Mouse (Mus musculus) myocyte (in vitro differentiated cells): Measurements from ENCODE around the gene Sbpl.
"Not testable (repeated sequence)": the region's sequence is repeated elsewhere in the genome, so short reads cannot be mapped to it uniquely, and the experiment has no call there.

Source experiments
- CEBPB ChIP-seq: IDR thresholded peaks from 2 replicates; pipeline ENCODE4 v1.6.1; 2011; ENCODE audit warnings: mild to moderate bottlenecking, moderate library complexity; ENCODE audit not compliant: poor library complexity, insufficient read depth, severe bottlenecking
- E2F4 ChIP-seq: IDR thresholded peaks from one replicate; pipeline ENCODE4 v1.6.1; 2011; ENCODE audit warnings: mild to moderate bottlenecking, control low read depth, moderate library complexity; ENCODE audit not compliant: insufficient read depth
- MAX ChIP-seq: IDR thresholded peaks from one replicate; pipeline ENCODE4 v1.6.1; 2011; ENCODE audit warnings: low read depth, mild to moderate bottlenecking, control low read depth
- MYOD1 ChIP-seq, 3 experiments: IDR thresholded peaks; one replicate each; pipeline ENCODE4 v1.6.1; 2011; ENCODE audit warnings: control low read depth in 2 of 3, low read depth in 2 of 3, mild to moderate bottlenecking in 2 of 3, moderate library complexity in 1 of 3; ENCODE audit not compliant: insufficient read length in 2 of 3, control insufficient read depth in 1 of 3
- MYOG ChIP-seq, 3 experiments: IDR thresholded peaks; one replicate each; pipeline ENCODE4 v1.6.1; 2011; ENCODE audit warnings: control low read depth in 2 of 3, low read depth in 2 of 3, mild to moderate bottlenecking in 2 of 3; ENCODE audit not compliant: insufficient read length in 2 of 3, control insufficient read depth in 1 of 3, insufficient read depth in 1 of 3
- POLR2A ChIP-seq: IDR thresholded peaks from one replicate; pipeline ENCODE4 v1.6.1; 2011; ENCODE audit warnings: low read depth, mild to moderate bottlenecking, control low read depth, moderate library complexity; ENCODE audit not compliant: insufficient read length
- POLR2AphosphoS2 ChIP-seq: IDR thresholded peaks from one replicate; pipeline ENCODE4 v1.6.1; 2011; ENCODE audit warnings: low read depth, control low read depth; ENCODE audit not compliant: insufficient read length
- SRF ChIP-seq: IDR thresholded peaks from one replicate; pipeline ENCODE4 v1.6.1; 2011; ENCODE audit warnings: low read depth; ENCODE audit not compliant: control insufficient read depth, insufficient read length
- TCF12 ChIP-seq: IDR thresholded peaks from one replicate; pipeline ENCODE4 v1.6.1; 2011; ENCODE audit warnings: mild to moderate bottlenecking, control low read depth; ENCODE audit not compliant: poor library complexity, insufficient read depth, severe bottlenecking
- USF1 ChIP-seq: IDR thresholded peaks from one replicate; pipeline ENCODE4 v1.6.1; 2011; ENCODE audit warnings: low read depth, mild to moderate bottlenecking, control low read depth, moderate library complexity

GRCm38 (mm10) chr17:23917158-23917557 is 37.9 kb downstream of the Sbpl start, which contains the start of gene Dcpp3:
- TF ChIP-seq TCF12; POLR2A; USF1; E2F4; CEBPB; MAX; SRF; POLR2AphosphoS2; MYOD1 (IDR thresholded peaks at IDR 0.05; ENCODE audit: control insufficient read depth in 1 of 3, insufficient read length in 2 of 3, low read depth in 2 of 3); MYOG (IDR thresholded peaks at IDR 0.05; ENCODE audit: control insufficient read depth in 1 of 3, insufficient read depth in 1 of 3, insufficient read length in 2 of 3, low read depth in 2 of 3): not testable (repeated sequence)
